Mouse (Mus musculus) CD4-positive, CD25-positive, alpha-beta regulatory T cell (primary cell): ENCODE data around the gene Qrfp. TPM values are rescaled to one million over a fixed set of nuclear protein-coding genes. Genes with fewer than 3 reads are reported as not detected.

Source experiments
- polyA plus RNA-seq: library from polyadenylated mRNA; unstranded; fragments of 100-300 nt; shearing (Covaris generic); gene quantifications from one replicate; pipeline ENCODE4 v1.2.1, GENCODE M21; 2017

Qrfp gene
- 0.18 TPM for polyA plus RNA-seq

GRCm38 (mm10) chr2:31810444-31810843 lies at the start of gene Qrfp:
Gene Qrfp, minus strand, starts transcription at chr2:31810580.

DNA sequence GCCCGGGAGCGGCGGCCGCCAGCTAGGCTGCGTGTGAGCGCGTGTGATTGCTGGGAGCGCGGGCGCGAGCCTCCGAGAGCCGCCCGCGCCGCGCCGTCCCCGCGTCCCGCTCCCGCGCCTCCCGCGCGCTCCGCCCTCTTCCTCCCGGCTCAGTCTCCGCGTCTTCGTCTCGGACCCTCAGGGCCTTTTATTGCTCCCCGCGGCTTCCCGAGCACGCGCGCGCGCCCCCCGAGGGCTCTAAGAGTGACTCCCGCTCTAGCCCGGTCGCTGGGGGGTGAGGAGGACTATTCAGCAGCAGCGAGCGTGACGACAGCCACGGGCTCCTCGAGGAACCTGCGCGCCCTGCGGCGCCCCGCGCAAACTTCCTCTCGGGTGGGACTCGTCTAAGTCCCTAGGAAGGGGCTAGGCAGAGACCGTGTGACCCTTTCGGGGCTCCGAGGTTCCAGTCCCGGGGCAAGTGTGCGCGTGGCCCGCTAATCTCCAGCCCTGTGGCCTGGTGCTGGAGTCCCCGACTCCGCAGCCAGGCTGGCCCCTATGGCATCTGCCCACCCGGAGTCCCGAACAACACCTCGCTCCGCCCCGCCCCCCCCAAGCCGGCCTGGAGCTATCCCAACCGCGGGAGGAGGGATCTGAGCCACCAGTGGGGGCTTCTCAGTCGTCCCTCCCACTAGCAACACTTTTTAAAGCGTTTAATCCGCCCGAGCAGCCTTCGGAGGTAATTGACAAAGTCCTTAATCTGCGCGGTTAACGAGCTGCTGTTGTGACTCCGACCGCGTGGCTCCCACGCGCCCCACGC lies 35.7 kb upstream of the Qrfp start, which contains the start of gene Fibcd1:
Fibcd1 (minus strand) TSS at position 110 of the 796 bp plus-strand sequence.

Other genes with a start within 250 kb of the Qrfp start
- 30.4 TPM for gene Fubp3, start 237.9 kb downstream of the Qrfp start, polyA plus RNA-seq
- gene Prdm12, start 170.5 kb downstream of the Qrfp start, polyA plus RNA-seq, result not detected
- gene Exosc2, start 139.9 kb downstream of the Qrfp start, polyA plus RNA-seq, result 41.4 TPM
- gene Abl1, start 122.2 kb downstream of the Qrfp start, polyA plus RNA-seq, result 19.7 TPM
- gene Fibcd1, start 35.4 kb upstream of the Qrfp start, polyA plus RNA-seq, result 1.1 TPM
- 0.04 TPM for gene Lamc3, start 76.7 kb upstream of the Qrfp start, polyA plus RNA-seq
- 0.17 TPM for gene Aif1l, start 139.6 kb upstream of the Qrfp start, polyA plus RNA-seq
- 102 TPM for gene Nup214, start 163.9 kb upstream of the Qrfp start, polyA plus RNA-seq